Mouse (Mus musculus) gastrocnemius, adult 2 months (tissue): Measurements from ENCODE around the gene Best2. TPM values are rescaled to one million over a fixed set of nuclear protein-coding genes. Genes with fewer than 3 reads are reported as not detected.
A peak's percentile ranks its signal among the peaks of the same experiment; 100 is the strongest.

Experiments
- DNase-seq: peaks from one replicate; pipeline ENCODE4 v3.0.0; 2022
- H3K27ac ChIP-seq: fragments of 200-600 bp; 2 replicates; pipeline ENCODE4 v1.8.1; 2022; ENCODE audit warnings: mild to moderate bottlenecking
- H3K4me3 ChIP-seq: fragments of 200-600 bp; 2 replicates; pipeline ENCODE4 v1.8.1; 2022; ENCODE audit warnings: mild to moderate bottlenecking, moderate library complexity
- CTCF ChIP-seq: fragments of 200-600 bp; IDR thresholded peaks from 2 replicates; pipeline ENCODE4 v1.8.1; 2022; ENCODE audit warnings: antibody characterized with exemption, mild to moderate bottlenecking, moderate library complexity
- intact Hi-C: fragments of 180-260 bp; cut with DNase I; formaldehyde crosslinking; loops from one replicate; pipeline ENCODE4 v1.15.1; 2025
- microRNA-seq: library from miRNA; unstranded; fragments of <30 nt; microRNA quantifications from one replicate; pipeline ENCODE4 v1.2.0, GENCODE M21; 2021
- total RNA-seq, 2 experiments: library from RNA; stranded (reverse); gene quantifications; 2 replicates each; pipeline ENCODE4 v1.2.3; 2021

Gene Best2
- total RNA-seq, 2 experiments from 2014 or later: not detected

- peak within 1 kb of the TSS; percentile 94 for H3K27ac ChIP-seq
- no peak for TF ChIP-seq CTCF
- intact Hi-C loops: loop anchor here (5.0 to 10.0 kb wide), 2 partner anchors 58 to 305 kb away; partner anchors contain the start of genes Asna1, Ier2 and Trir
- peak within 1 kb of the TSS; percentile 81 for H3K4me3 ChIP-seq
- peak; percentile 83 for DNase-seq
Observed at GRCm38 (mm10) chr8:84969241-84970134, 44.8 kb downstream of the Best2 start, which contains the start of the genes Gm49661, Prdx2 and Rnaseh2a. Gm49661 (minus strand) TSS chr8:84969433. Prdx2 (plus strand) TSS chr8:84969587. Rnaseh2a (minus strand) TSS chr8:84969767.

- peak overlapping the region; percentile 81 for H3K4me3 ChIP-seq
- intact Hi-C loops: loop anchor here (5.0 kb wide), 1 partner anchor 59 kb away; the partner anchor contains the start of genes Asna1 and Trir
- H3K27ac ChIP-seq: peak overlapping the region; percentile 94
- DNase-seq: no peak
- no peak for TF ChIP-seq CTCF
Observed at GRCm38 (mm10) chr8:84968650-84969049, 45.7 kb downstream of the Best2 start.

GRCm38 (mm10) chr8:84967532-84968304 is 46.6 kb downstream of the Best2 start:
- Histone ChIP-seq H3K27ac (0 out of 2 replicates have a peak overlapping the region, but pooled peaks have one; percentile 16), H3K4me3 (no peak overlapping the region)
- DNase-seq: peak; percentile 25
- intact Hi-C loops: loop anchor here (5.0 kb wide), 1 partner anchor 60 kb away; the partner anchor contains the start of genes Asna1 and Trir
- TF ChIP-seq CTCF: no peak

GRCm38 (mm10) chr8:84966603-84967002 is 47.7 kb downstream of the Best2 start:
- DNase-seq: no peak
- TF ChIP-seq CTCF: no peak
- intact Hi-C loops: loop anchor here (5.0 kb wide), 1 partner anchor 61 kb away; the partner anchor contains the start of genes Asna1 and Trir
- peak overlapping the region; percentile 81 for H3K27ac ChIP-seq
- no peak overlapping the region for H3K4me3 ChIP-seq

GRCm38 (mm10) chr8:84965731-84966291 is 48.5 kb downstream of the Best2 start:
- peak overlapping the region; percentile 81 for H3K27ac ChIP-seq

GRCm38 (mm10) chr8:84963952-84964351 is 50.4 kb downstream of the Best2 start:
- DNase-seq: no peak
- H3K4me3 ChIP-seq: no peak overlapping the region
- H3K27ac ChIP-seq: no peak overlapping the region
- intact Hi-C loops: no loop called here
- no peak for TF ChIP-seq CTCF

More at GRCm38 (mm10) chr8:84965731-84966291, 48.5 kb downstream of the Best2 start:
- TF ChIP-seq CTCF: no peak
- intact Hi-C loops: loop anchor here (5.0 kb wide), 1 partner anchor 61 kb away; the partner anchor contains the start of genes Asna1 and Trir
- DNase-seq: peak; percentile 95
- H3K4me3 ChIP-seq: peak overlapping the region; percentile 90

GRCm38 (mm10) chr8:84959811-84960210 is 54.5 kb downstream of the Best2 start:
- Histone ChIP-seq H3K4me3 (no peak overlapping the region), H3K27ac (no peak overlapping the region)
- peak; percentile 29 for DNase-seq
- no peak for TF ChIP-seq CTCF
- intact Hi-C loops: no loop called here

Small RNA genes lying within 50 kb of the gene (microRNA-seq; reads per million reads assigned to microRNA genes)
- gene Mir7070: not detected

Other genes starting within 250 kb of the Best2 start
- gene Nfix, start 214.2 kb downstream of the Best2 start, total RNA-seq: 100 to 1,000 TPM; 465 to 558 TPM
- gene Dand5, start 191.7 kb downstream of the Best2 start, total RNA-seq: 10 to 100 TPM; 10.2 to 14.3 TPM
- gene Gadd45gip1, start 183.0 kb downstream of the Best2 start, total RNA-seq: 10 to 100 TPM; 16.2 to 30.4 TPM
- 100 to 1,000 TPM; 159 to 172 TPM for gene Rad23a, start 173.9 kb downstream of the Best2 start, total RNA-seq
- 100 to 1,000 TPM; 149 to 205 TPM for gene Calr, start 167.6 kb downstream of the Best2 start, total RNA-seq
- gene Farsa, start 157.5 kb downstream of the Best2 start, total RNA-seq: 10 to 100 TPM; 23.8 to 24.9 TPM
- gene Syce2, start 142.4 kb downstream of the Best2 start, total RNA-seq: 1 to 10 TPM; 1.2 to 1.8 TPM
- 10 to 100 TPM; 33.9 to 51.1 TPM for gene Gcdh, start 120.6 kb downstream of the Best2 start, total RNA-seq
- not detected for gene Klf1, start 112.6 kb downstream of the Best2 start, total RNA-seq
- gene Dnase2a, start 106.0 kb downstream of the Best2 start, total RNA-seq: 1 to 10 TPM; 4.0 to 8.4 TPM
- under 1 TPM in 1 of 2 experiments, not detected in 1; 0.17 TPM for gene Mast1, start 77.2 kb downstream of the Best2 start, total RNA-seq
- gene Rtbdn, start 67.5 kb downstream of the Best2 start, total RNA-seq: not detected
- not detected for gene Gm49661, start 45.1 kb downstream of the Best2 start, total RNA-seq
- 100 to 1,000 TPM; 151 to 245 TPM for gene Prdx2, start 44.9 kb downstream of the Best2 start, total RNA-seq
- gene Rnaseh2a, start 44.8 kb downstream of the Best2 start, total RNA-seq: 10 to 100 TPM; 22.1 to 25.9 TPM
- gene Junb, start 35.8 kb downstream of the Best2 start, total RNA-seq: 10 to 100 TPM in 1 of 2 experiments, 1 to 10 TPM in 1; 5.7 to 10.1 TPM
- gene Hook2, start 23.9 kb downstream of the Best2 start, total RNA-seq: 1 to 10 TPM; 1.4 to 2.0 TPM
- gene Asna1, start 10.8 kb upstream of the Best2 start, total RNA-seq: 10 to 100 TPM; 50.6 to 58.0 TPM
- 10 to 100 TPM; 71.9 to 72.4 TPM for gene Trir, start 12.3 kb upstream of the Best2 start, total RNA-seq
- 10 to 100 TPM; 29.9 to 33.4 TPM for gene Tnpo2, start 22.4 kb upstream of the Best2 start, total RNA-seq
- gene Fbxw9, start 45.5 kb upstream of the Best2 start, total RNA-seq: 1 to 10 TPM; 1.4 to 1.5 TPM
- gene Gm5741, start 53.5 kb upstream of the Best2 start, total RNA-seq: not detected
- gene Dhps, start 57.2 kb upstream of the Best2 start, total RNA-seq: 10 to 100 TPM; 27.0 to 28.2 TPM
- 10 to 100 TPM; 44.2 to 44.9 TPM for gene Wdr83os, start 66.2 kb upstream of the Best2 start, total RNA-seq
- gene Wdr83, start 66.8 kb upstream of the Best2 start, total RNA-seq: 10 to 100 TPM; 16.5 to 17.2 TPM
- 10 to 100 TPM in 1 of 2 experiments, 1 to 10 TPM in 1; 8.1 to 10.3 TPM for gene Man2b1, start 68.7 kb upstream of the Best2 start, total RNA-seq
- gene Zfp791, start 108.6 kb upstream of the Best2 start, total RNA-seq: 1 to 10 TPM in 1 of 2 experiments, under 1 TPM in 1; 0.84 to 1.2 TPM
- not detected for gene Cks1brt, start 137.4 kb upstream of the Best2 start, total RNA-seq
- gene Olfr371, start 211.5 kb upstream of the Best2 start, total RNA-seq: not detected